Mouse (Mus musculus): ENCODE measurements around the gene Fam213b. TPM values are rescaled to one million over a fixed set of nuclear protein-coding genes. Genes with fewer than 3 reads are reported as not detected.

Fam213b gene
- polyA plus RNA-seq, 1 experiment from 2014 or later, result 36.3 TPM

DNA sequence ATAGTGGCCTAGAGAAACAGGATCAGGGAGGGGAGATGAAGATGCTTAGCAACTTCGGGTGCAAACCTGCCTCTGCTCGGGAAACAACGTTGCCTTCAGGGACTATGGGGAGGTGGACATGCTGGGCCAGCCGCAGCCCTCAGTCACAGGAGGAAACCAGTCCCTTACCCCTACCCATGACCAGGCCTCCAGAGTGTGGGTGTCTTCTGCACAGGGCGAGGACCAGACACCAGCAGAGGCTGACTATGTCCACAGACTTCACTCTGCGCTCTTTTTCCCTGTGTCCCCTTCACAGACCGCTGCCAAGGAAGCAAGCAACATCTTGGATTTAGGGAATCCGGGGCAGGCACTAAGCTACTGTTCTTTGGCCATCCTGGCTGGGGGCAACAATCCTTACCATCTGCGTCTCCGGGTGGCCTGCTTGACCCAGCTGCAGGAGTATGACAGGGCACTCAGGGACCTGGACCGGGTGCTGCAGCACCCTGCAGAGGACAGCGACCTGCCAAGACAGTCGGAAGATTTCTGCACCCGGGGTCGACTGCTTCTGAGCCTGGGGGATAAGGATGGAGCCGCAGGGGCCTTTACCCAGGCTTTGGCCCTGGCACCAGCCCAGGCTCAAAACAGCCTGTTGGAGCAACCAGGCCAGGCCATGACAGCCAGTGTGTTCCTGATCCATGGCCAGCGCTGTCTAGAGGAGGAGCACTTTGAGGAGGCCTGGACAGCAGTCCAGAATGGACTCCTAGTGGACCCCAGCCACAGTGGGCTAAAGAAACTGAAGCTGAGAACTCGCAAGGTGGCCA lies 33.8 kb downstream of the Fam213b start:
- no peaks in the 10 kb centered on the region for H3K9me3 ChIP-seq
- H3K4me1 ChIP-seq, result peaks cover 36% of the 10 kb centered on the region
- H3K36me3 ChIP-seq (replicated peaks), result no peaks in the 10 kb centered on the region
- WGBS, result 86% methylated on average over 18 of the region's 18 CpGs
- peaks cover 63% of the 10 kb centered on the region for H3K27me3 ChIP-seq (ENCODE audit: poor library complexity, severe bottlenecking)
- no peak for DNase-seq (ENCODE audit: extremely low spot score, low spot score)
- H3K4me3 ChIP-seq, result peak overlapping the region; percentile 51
- peak overlapping the region; percentile 85 for H3K27ac ChIP-seq

DNA sequence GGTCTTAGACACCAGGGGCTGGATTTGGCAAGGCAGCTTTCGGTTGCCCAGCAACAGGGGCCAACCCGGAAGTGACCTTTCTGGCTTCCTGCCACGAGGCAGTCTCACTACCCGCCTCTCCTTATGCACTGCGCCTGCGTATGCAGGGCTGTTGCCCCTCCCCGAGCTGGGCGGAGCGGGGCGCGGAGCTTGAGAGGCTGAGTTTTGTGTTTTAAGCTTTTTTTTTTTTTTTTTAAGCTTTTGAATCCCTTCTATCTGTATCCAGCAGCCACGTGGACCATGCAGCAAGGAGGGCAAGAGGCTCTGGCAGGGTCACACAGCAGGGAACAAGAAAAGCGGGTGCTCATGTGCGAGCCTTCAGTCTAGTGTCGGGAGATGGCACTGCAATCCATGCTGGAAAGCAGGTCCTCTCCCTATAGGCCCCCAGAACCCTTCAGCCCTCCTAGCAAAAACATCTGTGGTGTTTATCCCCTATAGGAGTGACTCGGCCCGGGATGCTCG lies 34.6 kb downstream of the Fam213b start:
- H3K36me3 ChIP-seq (replicated peaks), result no peaks in the 10 kb centered on the region
- peaks cover 63% of the 10 kb centered on the region for H3K27me3 ChIP-seq (ENCODE audit: poor library complexity, severe bottlenecking)
- peak overlapping the region; percentile 51 for H3K4me3 ChIP-seq
- peaks cover 35% of the 10 kb centered on the region for H3K4me1 ChIP-seq
- WGBS, result 2% methylated on average over 18 of the region's 18 CpGs
- no peaks in the 10 kb centered on the region for H3K9me3 ChIP-seq
- H3K27ac ChIP-seq, result peak overlapping the region; percentile 85
- DNase-seq (ENCODE audit: extremely low spot score, low spot score), result peak; percentile 96

DNA sequence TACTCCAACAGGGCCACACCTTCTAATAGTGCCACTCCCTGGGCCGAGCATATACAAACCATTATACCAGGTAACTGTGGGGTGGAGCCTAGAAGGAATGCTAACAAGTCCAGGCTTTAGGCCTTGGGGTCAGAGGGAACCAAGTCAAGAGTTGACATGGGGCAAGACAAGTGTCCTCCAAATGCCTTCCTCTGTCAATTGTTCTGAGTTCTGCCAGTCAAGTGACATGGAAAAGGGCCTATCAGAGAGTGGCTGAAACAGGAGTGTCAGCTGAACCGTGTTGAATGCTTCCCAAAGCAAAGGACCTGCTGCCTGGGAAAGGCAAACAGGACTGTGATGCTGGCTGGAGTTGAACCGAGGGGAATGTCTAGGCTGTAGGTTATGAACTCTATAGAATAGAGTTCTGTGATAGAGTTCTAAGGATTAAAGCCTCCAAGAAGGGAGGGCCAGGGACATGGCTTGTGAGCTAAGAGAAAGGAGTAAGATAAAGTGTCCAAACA lies 35.4 kb downstream of the Fam213b start:
- no peak for DNase-seq (ENCODE audit: extremely low spot score, low spot score)
- H3K9me3 ChIP-seq, result no peaks in the 10 kb centered on the region
- H3K27me3 ChIP-seq (ENCODE audit: poor library complexity, severe bottlenecking), result peaks cover 65% of the 10 kb centered on the region
- 87% methylated on average over 3 of the region's 3 CpGs for WGBS
- no peak overlapping the region for H3K4me3 ChIP-seq
- peaks cover 27% of the 10 kb centered on the region for H3K4me1 ChIP-seq
- H3K36me3 ChIP-seq (replicated peaks), result no peaks in the 10 kb centered on the region
- peak overlapping the region; percentile 85 for H3K27ac ChIP-seq

DNA sequence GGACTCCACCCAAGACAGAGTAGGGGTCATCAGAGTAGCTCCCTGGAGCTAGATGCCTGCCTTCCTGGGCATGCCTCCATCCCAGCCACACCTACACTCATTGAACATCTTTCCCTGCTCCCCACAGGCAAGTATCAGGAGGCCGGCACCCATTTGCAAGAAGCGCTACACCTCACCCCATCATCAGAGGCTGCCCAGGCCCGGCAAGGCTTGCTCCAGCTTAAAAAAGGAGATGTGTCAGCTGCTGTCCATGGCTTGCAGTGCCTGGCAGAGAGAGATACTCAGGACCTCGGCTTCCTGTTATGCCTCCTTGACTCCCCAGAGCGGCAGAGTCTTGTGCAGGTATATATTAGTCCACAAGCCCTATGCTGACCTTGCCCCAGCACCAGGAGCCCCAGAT lies 37.0 kb downstream of the Fam213b start:
- Histone ChIP-seq H3K27ac (no peak overlapping the region), H3K36me3 (replicated peaks) (no peaks in the 10 kb centered on the region), H3K27me3 (ENCODE audit: poor library complexity, severe bottlenecking) (peaks cover 65% of the 10 kb centered on the region), H3K4me3 (no peak overlapping the region), H3K9me3 (no peaks in the 10 kb centered on the region), H3K4me1 (peaks cover 20% of the 10 kb centered on the region)
- 82% methylated on average over 5 of the region's 5 CpGs for WGBS
- DNase-seq (ENCODE audit: extremely low spot score, low spot score), result no peak

DNA sequence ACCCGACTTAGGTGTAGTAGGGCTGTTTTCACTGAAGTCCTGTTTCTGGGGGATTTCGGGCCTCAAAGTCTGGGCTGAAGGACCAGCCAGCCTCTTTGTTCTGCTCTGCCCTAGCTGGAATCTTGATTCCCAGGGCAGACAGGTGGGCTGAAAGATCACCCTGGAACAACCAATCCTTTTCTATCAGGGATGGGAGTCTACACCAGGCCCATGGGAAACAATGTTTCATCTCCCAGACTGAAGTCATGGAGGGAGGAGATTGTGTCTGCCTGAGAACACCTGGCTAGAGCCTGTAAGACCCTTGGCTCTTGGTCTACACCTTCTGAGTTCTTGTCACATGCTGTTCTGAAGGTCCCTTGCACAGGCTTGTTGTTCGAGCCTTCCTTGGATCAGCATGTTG lies 40.3 kb downstream of the Fam213b start:
- peaks cover 91% of the 10 kb centered on the region for H3K27me3 ChIP-seq (ENCODE audit: poor library complexity, severe bottlenecking)
- 80% methylated on average over 3 of the region's 3 CpGs for WGBS

DNA sequence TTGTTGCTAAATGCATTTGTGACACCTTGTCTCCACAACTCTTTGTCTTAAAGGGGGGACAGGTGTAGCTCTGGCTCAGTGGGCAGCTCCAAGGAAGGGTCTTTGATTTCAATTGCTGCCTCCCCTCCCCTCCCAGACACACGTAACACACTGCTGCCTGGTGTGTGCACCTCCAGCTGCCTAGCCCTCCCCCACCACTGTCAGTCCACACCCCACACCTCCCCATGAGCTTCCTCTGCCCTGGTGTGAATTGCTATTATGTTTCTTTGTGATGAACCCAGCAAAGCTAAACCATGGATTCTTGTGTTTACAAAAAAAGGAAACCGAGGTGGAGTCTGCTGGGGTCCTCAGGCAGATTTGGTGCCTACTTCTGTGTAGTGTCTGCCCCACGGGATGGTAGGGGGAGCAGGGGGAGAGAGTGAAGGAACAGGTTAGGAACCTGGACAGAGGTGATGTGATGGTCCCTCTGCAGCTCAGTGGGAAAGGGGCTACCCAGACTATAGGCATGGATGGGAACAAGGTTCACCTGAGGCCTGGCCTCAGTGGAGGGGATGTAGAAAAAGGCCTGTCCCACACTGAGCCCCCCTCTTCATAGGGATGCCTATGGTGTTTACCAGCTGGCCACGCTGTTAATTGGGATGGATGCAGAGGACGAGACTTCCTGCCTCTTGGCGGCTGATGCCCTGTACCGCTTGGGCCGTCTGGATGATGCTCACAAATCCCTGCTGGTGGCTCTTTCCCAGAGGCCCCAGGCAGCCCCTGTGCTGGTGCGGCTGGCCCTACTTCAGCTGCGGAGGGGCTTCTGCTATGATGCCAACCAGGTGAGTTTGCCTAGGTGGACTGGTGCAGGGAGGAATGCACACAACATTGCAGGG lies 41.3 kb downstream of the Fam213b start:
- no peak for DNase-seq (ENCODE audit: extremely low spot score, low spot score)
- no peak overlapping the region for H3K27ac ChIP-seq
- WGBS, result 82% methylated on average over 10 of the region's 10 CpGs
- no peaks in the 10 kb centered on the region for H3K36me3 ChIP-seq (replicated peaks)
- peaks cover 96% of the 10 kb centered on the region for H3K27me3 ChIP-seq (ENCODE audit: poor library complexity, severe bottlenecking)
- H3K9me3 ChIP-seq, result no peaks in the 10 kb centered on the region
- H3K4me1 ChIP-seq, result peaks cover 16% of the 10 kb centered on the region
- no peak overlapping the region for H3K4me3 ChIP-seq

More for the DNA sequence above, 40.3 kb downstream of the Fam213b start:
- Histone ChIP-seq H3K4me3 (no peak overlapping the region), H3K27ac (no peak overlapping the region), H3K36me3 (replicated peaks) (no peaks in the 10 kb centered on the region), H3K9me3 (no peaks in the 10 kb centered on the region), H3K4me1 (peaks cover 18% of the 10 kb centered on the region)
- no peak for DNase-seq (ENCODE audit: extremely low spot score, low spot score)

DNA sequence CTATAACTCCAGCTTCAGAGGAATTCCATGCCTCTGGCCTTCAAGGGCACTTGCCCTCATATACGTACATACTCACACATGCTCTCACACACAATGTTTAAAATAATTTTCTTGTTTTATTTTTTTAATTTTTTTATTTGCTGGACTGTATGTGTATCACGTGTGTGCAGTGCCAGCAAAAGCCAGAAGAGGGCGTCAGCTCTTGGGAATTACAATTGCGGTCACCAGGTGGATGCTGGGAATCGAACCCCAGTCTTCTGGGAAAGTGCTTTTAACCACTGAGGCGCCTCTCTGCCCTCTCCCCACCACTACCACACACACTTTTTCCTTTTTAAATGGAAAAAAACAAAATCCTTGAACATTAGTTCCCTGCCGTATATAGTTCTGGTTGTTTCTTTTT lies 42.1 kb downstream of the Fam213b start:
- H3K4me1 ChIP-seq, result peaks cover 16% of the 10 kb centered on the region
- no peaks in the 10 kb centered on the region for H3K36me3 ChIP-seq (replicated peaks)
- no peak for DNase-seq (ENCODE audit: extremely low spot score, low spot score)
- no peak overlapping the region; the same call in 1 of the 2 replicates for H3K27ac ChIP-seq
- peak overlapping the region; percentile 66; the same call in 1 of the 2 replicates for H3K4me3 ChIP-seq
- H3K27me3 ChIP-seq (ENCODE audit: poor library complexity, severe bottlenecking), result peaks cover 91% of the 10 kb centered on the region
- H3K9me3 ChIP-seq, result no peaks in the 10 kb centered on the region
- WGBS, result 88% methylated on average over 7 of the region's 7 CpGs

DNA sequence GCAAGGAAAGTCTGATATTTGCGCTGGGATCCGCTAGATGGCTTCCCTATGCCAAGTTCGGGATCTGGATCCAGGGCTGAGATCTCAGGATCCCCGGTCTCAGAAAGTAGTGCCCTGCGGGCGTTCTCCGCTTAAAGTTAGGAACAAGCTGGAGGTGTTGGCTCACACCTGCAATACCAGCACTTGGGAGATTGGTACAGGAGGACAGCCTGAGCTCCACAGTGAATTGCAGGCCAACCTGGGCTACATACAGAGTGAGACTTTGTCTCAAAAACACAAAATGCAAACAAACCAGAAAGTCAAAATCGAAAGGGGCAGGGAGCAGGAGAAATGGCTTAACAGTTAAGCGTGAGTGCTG lies 42.5 kb downstream of the Fam213b start:
- Histone ChIP-seq H3K27ac (peak overlapping the region; percentile 85), H3K36me3 (replicated peaks) (no peaks in the 10 kb centered on the region), H3K9me3 (no peaks in the 10 kb centered on the region), H3K4me3 (peak overlapping the region; percentile 66), H3K4me1 (peaks cover 16% of the 10 kb centered on the region), H3K27me3 (ENCODE audit: poor library complexity, severe bottlenecking) (peaks cover 89% of the 10 kb centered on the region)
- WGBS, result 20% methylated on average over 9 of the region's 9 CpGs
- no peak for DNase-seq (ENCODE audit: extremely low spot score, low spot score)

DNA sequence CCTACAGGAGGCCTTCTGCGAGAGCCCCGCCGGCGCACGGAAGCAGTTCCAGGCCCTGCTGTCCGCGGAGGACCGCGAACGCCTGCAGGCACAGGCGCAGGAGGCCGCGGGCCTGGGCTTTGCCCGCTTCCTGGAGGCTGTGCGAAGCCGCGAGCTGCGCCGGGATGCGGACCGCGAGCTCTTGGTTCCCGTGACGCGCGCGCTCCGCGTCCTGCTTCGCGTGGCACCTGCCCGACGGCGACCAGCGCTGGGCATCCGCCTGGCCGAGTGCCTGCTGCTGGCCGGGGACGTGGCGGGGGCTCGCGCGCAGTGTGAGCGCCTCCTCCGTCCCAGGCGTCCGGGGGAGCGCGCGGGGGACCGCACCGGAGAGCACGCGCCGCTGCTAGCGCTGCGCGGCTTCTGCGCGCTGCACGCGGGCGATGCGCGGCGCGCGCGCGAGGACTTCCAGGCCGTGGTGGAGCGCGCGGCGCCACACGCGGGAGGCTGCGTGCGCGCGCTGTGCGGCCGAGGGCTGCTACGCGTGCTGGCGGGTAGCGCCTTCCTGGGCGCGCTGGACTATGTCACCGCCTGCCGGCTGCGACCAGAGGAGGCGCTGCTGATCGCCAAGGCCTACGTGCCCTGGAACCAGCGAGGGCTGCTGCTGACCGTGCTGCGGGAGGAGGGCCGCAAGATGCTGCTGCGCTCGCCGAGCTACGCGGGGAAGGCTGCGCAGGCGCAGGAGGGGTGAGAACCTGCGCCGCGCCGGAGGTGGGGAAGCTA lies 43.0 kb downstream of the Fam213b start:
- H3K4me1 ChIP-seq, result peaks cover 16% of the 10 kb centered on the region
- H3K36me3 ChIP-seq (replicated peaks), result no peaks in the 10 kb centered on the region
- H3K4me3 ChIP-seq, result peak overlapping the region; percentile 66
- H3K27me3 ChIP-seq (ENCODE audit: poor library complexity, severe bottlenecking), result peaks cover 83% of the 10 kb centered on the region
- peak; percentile 89 for DNase-seq (ENCODE audit: extremely low spot score, low spot score)
- WGBS, result under 1% methylated on average over 110 of the region's 110 CpGs
- H3K9me3 ChIP-seq, result no peaks in the 10 kb centered on the region
- H3K27ac ChIP-seq, result peak overlapping the region; percentile 85

DNA sequence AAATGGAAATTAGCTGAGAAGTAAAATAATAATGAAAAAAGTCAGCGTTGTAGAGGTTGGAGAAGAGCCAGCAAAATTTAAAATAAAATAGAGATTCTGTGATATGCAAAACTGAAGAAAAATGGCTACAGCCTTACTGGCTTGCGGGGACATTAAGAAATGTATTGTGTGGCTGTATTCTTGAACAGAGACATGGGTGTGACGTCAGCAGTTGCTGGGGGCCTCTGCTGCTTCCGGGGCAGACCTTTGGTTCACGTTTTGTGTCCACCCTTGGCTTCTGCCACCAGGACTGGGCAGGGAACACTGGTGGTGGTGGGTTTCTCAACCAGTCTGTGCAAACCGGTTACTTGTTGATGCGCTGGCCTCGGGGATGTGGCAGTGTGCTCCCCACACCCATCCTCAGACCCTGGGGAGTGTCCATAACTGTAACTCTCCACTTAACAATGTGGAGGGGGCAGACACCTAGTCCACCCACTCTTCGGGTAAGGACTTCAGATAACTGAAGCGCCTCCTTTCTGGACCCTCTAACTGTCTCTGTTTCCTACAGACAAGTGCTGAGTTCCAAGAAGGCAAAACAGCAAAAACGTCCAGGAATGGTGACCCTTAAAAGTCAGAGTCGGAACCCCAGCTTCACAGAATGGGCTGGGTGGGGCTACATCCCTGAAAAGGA lies 44.1 kb downstream of the Fam213b start:
- no peaks in the 10 kb centered on the region for H3K36me3 ChIP-seq (replicated peaks)
- peaks cover 16% of the 10 kb centered on the region for H3K4me1 ChIP-seq
- no peaks in the 10 kb centered on the region for H3K9me3 ChIP-seq
- peak overlapping the region; percentile 66 for H3K4me3 ChIP-seq
- H3K27ac ChIP-seq, result no peak overlapping the region
- WGBS, result 60% methylated on average over 12 of the region's 12 CpGs
- DNase-seq (ENCODE audit: extremely low spot score, low spot score), result no peak
- H3K27me3 ChIP-seq (ENCODE audit: poor library complexity, severe bottlenecking), result peaks cover 72% of the 10 kb centered on the region

DNA sequence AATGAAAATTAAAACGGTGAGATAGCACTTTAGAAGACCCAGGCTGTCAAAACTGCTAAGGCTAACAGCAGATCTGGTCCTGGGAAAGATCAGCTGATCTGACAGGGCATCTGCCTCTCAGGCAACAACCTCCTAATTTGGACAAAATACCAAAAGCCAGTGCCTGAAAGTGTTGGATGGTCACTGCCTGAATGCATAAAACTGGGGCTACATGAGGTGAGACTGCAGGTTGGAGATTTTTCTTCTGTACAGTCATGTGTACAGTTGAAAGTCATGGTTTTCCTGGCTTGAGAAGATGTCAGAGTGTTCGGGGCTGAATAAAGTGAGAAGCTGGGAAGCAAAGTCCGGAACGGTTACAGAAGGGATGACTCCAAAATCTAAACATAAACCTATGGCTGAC lies 45.1 kb downstream of the Fam213b start:
- WGBS, result 85% methylated on average over 4 of the region's 4 CpGs
- no peak for DNase-seq (ENCODE audit: extremely low spot score, low spot score)
- no peaks in the 10 kb centered on the region for H3K9me3 ChIP-seq
- H3K4me3 ChIP-seq, result no peak overlapping the region
- H3K27me3 ChIP-seq (ENCODE audit: poor library complexity, severe bottlenecking), result peaks cover 63% of the 10 kb centered on the region
- no peaks in the 10 kb centered on the region for H3K36me3 ChIP-seq (replicated peaks)
- peaks cover 16% of the 10 kb centered on the region for H3K4me1 ChIP-seq
- no peak overlapping the region for H3K27ac ChIP-seq

DNA sequence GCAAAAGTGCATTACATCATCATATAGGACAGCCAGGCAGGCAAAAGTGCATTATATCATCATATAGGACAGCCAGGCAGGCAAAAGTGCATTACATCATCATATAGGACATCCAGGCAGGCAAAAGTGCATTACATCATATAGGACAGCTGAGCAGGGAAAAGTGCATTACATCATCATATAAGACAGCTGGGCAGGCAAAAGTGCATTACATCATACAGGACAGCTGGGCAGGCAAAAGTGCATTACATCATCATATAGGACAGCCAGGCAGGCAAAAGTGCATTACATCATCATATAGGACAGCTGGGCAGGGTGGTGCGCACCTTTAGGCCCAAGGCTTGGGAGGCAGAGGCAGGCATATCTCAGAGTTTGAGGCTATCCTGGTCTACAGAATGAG lies 46.2 kb downstream of the Fam213b start:
- 90% methylated on average over 1 of the region's 1 CpGs for WGBS
- H3K27ac ChIP-seq, result no peak overlapping the region
- H3K36me3 ChIP-seq (replicated peaks), result no peaks in the 10 kb centered on the region
- H3K9me3 ChIP-seq, result no peaks in the 10 kb centered on the region
- H3K4me3 ChIP-seq, result no peak overlapping the region
- H3K27me3 ChIP-seq (ENCODE audit: poor library complexity, severe bottlenecking), result peaks cover 51% of the 10 kb centered on the region
- peaks cover 16% of the 10 kb centered on the region for H3K4me1 ChIP-seq
- DNase-seq (ENCODE audit: extremely low spot score, low spot score), result no peak
